Mouse (Mus musculus) heart, adult 2 months (tissue): Measurements from ENCODE around the gene Hepacam. TPM values are rescaled to one million over a fixed set of nuclear protein-coding genes. Genes with fewer than 3 reads are reported as not detected.

Experiments
- DNase-seq, 2 experiments: peaks; one replicate each; pipeline ENCODE4 v3.0.0; 2021
- H3K27ac ChIP-seq: fragments of 200-600 bp; 2 replicates; pipeline ENCODE4 v1.8.1; 2022
- H3K27me3 ChIP-seq: fragments of 200-500 bp; 2 replicates; pipeline ENCODE4 v1.6.1; 2012; ENCODE audit warnings: mild to moderate bottlenecking, low read length, inconsistent platforms, mixed read lengths; ENCODE audit not compliant: control insufficient read depth, insufficient read depth
- H3K36me3 ChIP-seq: fragments of 200-500 bp; 2 replicates; pipeline ENCODE4 v1.6.1; 2012; ENCODE audit warnings: low read length, inconsistent platforms; ENCODE audit not compliant: control insufficient read depth, insufficient read depth
- H3K4me1 ChIP-seq: fragments of 200-500 bp; 2 replicates; pipeline ENCODE4 v1.6.1; 2011; ENCODE audit warnings: low read length; ENCODE audit not compliant: control insufficient read depth, insufficient read depth
- H3K4me3 ChIP-seq: fragments of 200-600 bp; 2 replicates; pipeline ENCODE4 v1.8.1; 2022
- H3K79me2 ChIP-seq: fragments of 200-500 bp; replicated peaks from 2 replicates; pipeline ENCODE4 v1.6.1; 2012; ENCODE audit warnings: mild to moderate bottlenecking, inconsistent platforms, low read length, moderate library complexity, mixed read lengths; ENCODE audit not compliant: control insufficient read depth, insufficient read depth
- H3K9ac ChIP-seq: fragments of 200-500 bp; 2 replicates; pipeline ENCODE4 v1.6.1; 2012; ENCODE audit warnings: low read depth, mild to moderate bottlenecking, control low read depth, inconsistent platforms, low read length, mixed read lengths
- CTCF ChIP-seq: fragments of 200-600 bp; IDR thresholded peaks from 2 replicates; pipeline ENCODE4 v1.8.1; 2022; ENCODE audit warnings: antibody characterized with exemption, mild to moderate bottlenecking, moderate library complexity
- EP300 ChIP-seq: fragments of 200-500 bp; IDR thresholded peaks from 2 replicates; pipeline ENCODE4 v1.6.1; 2011; ENCODE audit warnings: low read depth, low read length, control low read depth; ENCODE audit not compliant: insufficient read depth
- POLR2A ChIP-seq: fragments of 200-500 bp; IDR thresholded peaks from 2 replicates; pipeline ENCODE4 v1.6.1; 2011; ENCODE audit warnings: mild to moderate bottlenecking, low read depth, low read length, control low read depth; ENCODE audit not compliant: insufficient read depth
- WGBS: fragments of 180-500 bp; shearing (Covaris S2); methylation state at CpG from one replicate; pipeline ENCODE4 v1.1.7; 2018; 5-methylcytosine and 5-hydroxymethylcytosine counted together
- intact Hi-C: fragments of 180-260 bp; cut with DNase I; formaldehyde crosslinking; loops from one replicate; pipeline ENCODE4 v1.15.1; 2025
- polyA plus RNA-seq: library from polyadenylated mRNA; depleted of rRNA; stranded (reverse); fragments of >200 nt; gene quantifications from 2 replicates; pipeline ENCODE4 v1.2.3, GENCODE M21; 2012
- total RNA-seq, 2 experiments: library from RNA; stranded (reverse); gene quantifications; 2 replicates each; pipeline ENCODE4 v1.2.3; 2021

Hepacam gene
- total and polyA plus RNA-seq, 3 experiments: 0.29 TPM; not detected in 2

GRCm38 (mm10) chr9:37392071-37392470 is 24.9 kb downstream of the Hepacam start:
- H3K4me3 ChIP-seq: no peak overlapping the region
- H3K36me3 ChIP-seq: no peaks in the 10 kb centered on the region
- WGBS: 76% methylated on average over 2 of the region's 2 CpGs
- H3K27me3 ChIP-seq: no peaks in the 10 kb centered on the region; the same call in 1 of the 2 replicates
- no peak overlapping the region for H3K27ac ChIP-seq
- H3K4me1 ChIP-seq: no peaks in the 10 kb centered on the region
- intact Hi-C loops: no loop called here
- TF ChIP-seq CTCF: no peak
- TF ChIP-seq POLR2A: no peak
- TF ChIP-seq EP300: no peak
- no peak for DNase-seq
- H3K79me2 ChIP-seq: no peaks in the 10 kb centered on the region
- H3K9ac ChIP-seq: no peak overlapping the region

- intact Hi-C loops: no loop called here
- no peak for DNase-seq
- WGBS: 58% methylated on average over 8 of the region's 8 CpGs
- Histone ChIP-seq H3K9ac (no peak overlapping the region), H3K4me1 (no peaks in the 10 kb centered on the region), H3K27ac (no peak overlapping the region), H3K27me3 (no peaks in the 10 kb centered on the region), H3K79me2 (no peaks in the 10 kb centered on the region), H3K36me3 (no peaks in the 10 kb centered on the region), H3K4me3 (no peak overlapping the region)
- no peak for TF ChIP-seq CTCF
- no peak for TF ChIP-seq EP300
- TF ChIP-seq POLR2A: no peak
Observed at GRCm38 (mm10) chr9:37393482-37394131, 26.5 kb downstream of the Hepacam start.

GRCm38 (mm10) chr9:37400585-37400984 is 33.4 kb downstream of the Hepacam start:
- no peaks in the 10 kb centered on the region; the same call in 1 of the 2 replicates for H3K27me3 ChIP-seq
- DNase-seq: peak in 1 of 2 experiments; percentile 60
- H3K4me3 ChIP-seq: no peak overlapping the region
- H3K79me2 ChIP-seq: no peaks in the 10 kb centered on the region; the same call in 1 of the 2 replicates
- 33% methylated on average over 2 of the region's 2 CpGs for WGBS
- H3K27ac ChIP-seq: peak overlapping the region; percentile 86
- TF ChIP-seq EP300: peak; percentile 98
- no peak for TF ChIP-seq CTCF
- TF ChIP-seq POLR2A: peak; percentile 56; the same call in 1 of the 2 replicates
- H3K9ac ChIP-seq: no peak overlapping the region
- H3K36me3 ChIP-seq: peaks cover 3% of the 10 kb centered on the region
- intact Hi-C loops: loop anchor here (1.0 to 5.0 kb wide), 3 partner anchors 32 to 130 kb away; partner anchors contain the start of gene Ccdc15
- H3K4me1 ChIP-seq: peaks cover 6% of the 10 kb centered on the region

GRCm38 (mm10) chr9:37401802-37402201 is 34.7 kb downstream of the Hepacam start, which contains the start of gene Robo4:
Gene Robo4, plus strand, starts transcription at chr9:37401897.
- 16% methylated on average over 7 of the region's 7 CpGs for WGBS
- intact Hi-C loops: loop anchor here (2.0 to 5.0 kb wide), 3 partner anchors 17 to 129 kb away; partner anchors contain the start of gene Ccdc15
- no peaks in the 10 kb centered on the region; the same call in 1 of the 2 replicates for H3K79me2 ChIP-seq
- peaks cover 7% of the 10 kb centered on the region for H3K36me3 ChIP-seq
- TF ChIP-seq EP300 (peak; percentile 98), POLR2A (peak; percentile 95), CTCF (no peak)
- peak; percentile 56 to 61 for DNase-seq
- peak within 1 kb of the TSS; percentile 93 for H3K9ac ChIP-seq
- H3K4me1 ChIP-seq: peaks cover 6% of the 10 kb centered on the region
- H3K27ac ChIP-seq: peak within 1 kb of the TSS; percentile 86
- H3K4me3 ChIP-seq: peak within 1 kb of the TSS; percentile 56
- H3K27me3 ChIP-seq: no peaks in the 10 kb centered on the region; the same call in 1 of the 2 replicates

- Histone ChIP-seq H3K9ac (peak overlapping the region; percentile 93), H3K4me1 (peaks cover 6% of the 10 kb centered on the region), H3K79me2 (no peaks in the 10 kb centered on the region; the same call in 1 of the 2 replicates), H3K27me3 (no peaks in the 10 kb centered on the region; the same call in 1 of the 2 replicates), H3K36me3 (peaks cover 10% of the 10 kb centered on the region), H3K27ac (peak overlapping the region; percentile 86), H3K4me3 (peak overlapping the region; percentile 56)
- TF ChIP-seq POLR2A: no peak
- TF ChIP-seq CTCF: no peak
- no peak for TF ChIP-seq EP300
- intact Hi-C loops: loop anchor here (2.0 to 5.0 kb wide), 2 partner anchors 18 to 55 kb away; partner anchors contain the start of gene Ccdc15
- no peak for DNase-seq
- 51% methylated on average over 7 of the region's 7 CpGs for WGBS
Observed at GRCm38 (mm10) chr9:37402501-37402900, 35.4 kb downstream of the Hepacam start.

GRCm38 (mm10) chr9:37403011-37403410 is 35.9 kb downstream of the Hepacam start:
- no peak for DNase-seq
- 47% methylated on average over 7 of the region's 7 CpGs for WGBS
- TF ChIP-seq EP300 (no peak), POLR2A (no peak), CTCF (no peak)
- intact Hi-C loops: loop anchor here (2.0 to 5.0 kb wide), 2 partner anchors 18 to 56 kb away; partner anchors contain the start of gene Ccdc15
- H3K36me3 ChIP-seq: peaks cover 10% of the 10 kb centered on the region
- H3K4me1 ChIP-seq: peaks cover 8% of the 10 kb centered on the region
- no peaks in the 10 kb centered on the region; the same call in 1 of the 2 replicates for H3K79me2 ChIP-seq
- H3K9ac ChIP-seq: peak overlapping the region; percentile 93
- H3K27ac ChIP-seq: peak overlapping the region; percentile 86
- H3K27me3 ChIP-seq: no peaks in the 10 kb centered on the region; the same call in 1 of the 2 replicates
- H3K4me3 ChIP-seq: peak overlapping the region; percentile 56
